Mouse (Mus musculus) spleen, adult 12 weeks (tissue): ENCODE data around the gene Vegfa.

Experiments
- DNase-seq: peaks from one replicate; pipeline ENCODE4 v3.0.0; 2022; ENCODE audit warnings: low spot score

The Vegfa gene

GRCm38 (mm10) chr17:46051356-46051755 is 19.2 kb upstream of the Vegfa start:
- DNase-seq: no peak

GRCm38 (mm10) chr17:46049567-46049966 is 17.4 kb upstream of the Vegfa start:
- no peak for DNase-seq

GRCm38 (mm10) chr17:46048184-46048583 is 16.0 kb upstream of the Vegfa start:
- DNase-seq: no peak

GRCm38 (mm10) chr17:46045742-46046141 is 13.6 kb upstream of the Vegfa start:
- no peak for DNase-seq

- no peak for DNase-seq
Measured at GRCm38 (mm10) chr17:46044953-46045352, 12.8 kb upstream of the Vegfa start.

- no peak for DNase-seq
Measured at GRCm38 (mm10) chr17:46042158-46042557, 10.0 kb upstream of the Vegfa start.

- no peak for DNase-seq
Measured at GRCm38 (mm10) chr17:46041679-46042078, 9.5 kb upstream of the Vegfa start.

- peak; percentile 22 for DNase-seq
Measured at GRCm38 (mm10) chr17:46041223-46041622, 9.1 kb upstream of the Vegfa start.

GRCm38 (mm10) chr17:46040561-46040960 is 8.4 kb upstream of the Vegfa start:
- DNase-seq: no peak

GRCm38 (mm10) chr17:46038906-46039305 is 6.7 kb upstream of the Vegfa start:
- no peak for DNase-seq

GRCm38 (mm10) chr17:46036400-46036799 is 4.2 kb upstream of the Vegfa start:
- DNase-seq: no peak

GRCm38 (mm10) chr17:46034110-46034509 is 1.9 kb upstream of the Vegfa start:
- DNase-seq: no peak

GRCm38 (mm10) chr17:46033607-46034006 is 1.4 kb upstream of the Vegfa start:
- DNase-seq: no peak

GRCm38 (mm10) chr17:46033122-46033521 is 953 bp upstream of the Vegfa start:
- no peak for DNase-seq

GRCm38 (mm10) chr17:46031621-46032211 is 453 bp downstream of the Vegfa start:
- no peak for DNase-seq

GRCm38 (mm10) chr17:46030731-46031620 is 1.2 kb downstream of the Vegfa start:
- DNase-seq: no peak

GRCm38 (mm10) chr17:46030323-46030730 is 1.8 kb downstream of the Vegfa start:
- no peak for DNase-seq

GRCm38 (mm10) chr17:46029554-46030207 is 2.5 kb downstream of the Vegfa start:
- no peak for DNase-seq

- DNase-seq: no peak
Measured at GRCm38 (mm10) chr17:46029052-46029553, 3.1 kb downstream of the Vegfa start.

GRCm38 (mm10) chr17:46028210-46029051 is 3.7 kb downstream of the Vegfa start:
- no peak for DNase-seq

GRCm38 (mm10) chr17:46027066-46027917 is 4.9 kb downstream of the Vegfa start:
- no peak for DNase-seq
